Mouse (Mus musculus) stomach, embryonic 14.5 days (tissue): ENCODE measurements around the gene Ilkap. TPM values are rescaled to one million over a fixed set of nuclear protein-coding genes. Genes with fewer than 3 reads are reported as not detected.

Experiments
- ATAC-seq: fragments of 200-750 bp; cut with Nextera tagmentation; 2 replicates; pipeline ENCODE4 v1.8.0; 2017; ENCODE audit warnings: low read depth, moderate TSS enrichment; ENCODE audit not compliant: insufficient number of reproducible peaks, insufficient read depth, low FRiP score
- H3K27ac ChIP-seq: fragments of 300-500 bp; sonication (generic); 2 replicates; pipeline ENCODE4 v1.5.1; 2014; ENCODE audit warnings: mild to moderate bottlenecking, low read length, moderate library complexity, mixed read lengths
- H3K27me3 ChIP-seq: fragments of 300-500 bp; sonication (generic); 2 replicates; pipeline ENCODE4 v1.6.1; 2014; ENCODE audit warnings: low read length, control low read depth, mixed read lengths; ENCODE audit not compliant: control insufficient read depth, insufficient read depth
- H3K36me3 ChIP-seq: fragments of 300-500 bp; sonication (generic); 2 replicates; pipeline ENCODE4 v1.6.1; 2014; ENCODE audit warnings: mild to moderate bottlenecking, control low read depth, low read length, moderate library complexity, mixed read lengths; ENCODE audit not compliant: control insufficient read depth, insufficient read depth
- H3K4me1 ChIP-seq: fragments of 300-500 bp; sonication (generic); 2 replicates; pipeline ENCODE4 v1.6.1; 2014; ENCODE audit warnings: low read length, control low read depth, mixed read lengths; ENCODE audit not compliant: control insufficient read depth, insufficient read depth
- H3K4me2 ChIP-seq: fragments of 300-500 bp; sonication (generic); replicated peaks from 2 replicates; pipeline ENCODE4 v1.6.1; 2014; ENCODE audit warnings: low read depth, low read length, control low read depth
- H3K4me3 ChIP-seq: fragments of 300-500 bp; sonication (generic); 2 replicates; pipeline ENCODE4 v1.5.1; 2014; ENCODE audit warnings: low read depth, low read length, control low read depth
- H3K9ac ChIP-seq: fragments of 300-500 bp; sonication (generic); replicated peaks from 2 replicates; pipeline ENCODE4 v1.6.1; 2014; ENCODE audit warnings: low read depth, mild to moderate bottlenecking, control low read depth, low read length, moderate library complexity, mixed read lengths
- H3K9me3 ChIP-seq: fragments of 300-500 bp; sonication (generic); 2 replicates; pipeline ENCODE4 v1.6.1; 2016; ENCODE audit warnings: low read depth, low read length, control low read depth; ENCODE audit not compliant: control insufficient read depth
- WGBS: fragments of 180-500 bp; shearing (Covaris S2); extraction: QIAGEN DNeasy Blood & Tissue Kit; methylation state at CpG from one replicate; pipeline ENCODE4 v1.1.7; 2014; 5-methylcytosine and 5-hydroxymethylcytosine counted together
- polyA plus RNA-seq: library from polyadenylated mRNA; unstranded; fragments of >200 nt; fragmentation: Nextera tagmentation; extraction: Ambion mirVana; gene quantifications from 2 replicates; pipeline ENCODE4 v1.2.1, GENCODE M21; 2014

Ilkap gene
- polyA plus RNA-seq, 1 experiment from 2014 or later: 146 TPM

- no peak overlapping the region for H3K27ac ChIP-seq
- 76% methylated on average over 11 of the region's 11 CpGs for WGBS
These were observed 42.5 kb downstream of the Ilkap start for GRCm38 (mm10) chr1:91356105-91356504.

DNA sequence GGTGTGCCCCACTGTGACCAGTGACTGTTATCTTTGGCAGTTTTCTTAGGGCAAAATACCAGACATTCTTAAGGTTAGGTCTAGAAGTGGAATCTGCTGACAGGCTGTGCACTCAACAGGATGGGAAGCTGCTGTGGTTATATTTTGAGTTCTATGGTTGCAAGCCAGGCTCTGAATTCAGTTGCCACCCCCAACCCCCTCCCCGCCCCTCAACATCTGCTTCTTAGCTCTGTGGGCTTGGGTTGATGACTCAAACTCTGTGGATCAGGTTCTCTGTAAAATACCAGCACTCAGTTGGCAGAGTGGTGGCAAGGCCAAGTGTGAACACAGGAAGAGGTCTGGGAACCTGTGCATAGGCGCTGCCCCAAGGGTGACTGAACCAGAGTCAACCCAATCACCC is 46.3 kb downstream of the Ilkap start:
- Histone ChIP-seq H3K4me2 (no peak overlapping the region), H3K4me1 (no peaks in the 10 kb centered on the region), H3K27me3 (no peaks in the 10 kb centered on the region), H3K9me3 (no peaks in the 10 kb centered on the region), H3K27ac (no peak overlapping the region), H3K36me3 (no peaks in the 10 kb centered on the region), H3K4me3 (no peak overlapping the region), H3K9ac (no peak overlapping the region)
- ATAC-seq: no peak
- 82% methylated on average over 2 of the region's 2 CpGs for WGBS

More at GRCm38 (mm10) chr1:91356105-91356504, 42.5 kb downstream of the Ilkap start:
- H3K36me3 ChIP-seq: no peaks in the 10 kb centered on the region
- no peak overlapping the region for H3K4me2 ChIP-seq
- no peak overlapping the region for H3K4me3 ChIP-seq
- ATAC-seq: no peak
- H3K4me1 ChIP-seq: no peaks in the 10 kb centered on the region
- H3K27me3 ChIP-seq: no peaks in the 10 kb centered on the region
- H3K9me3 ChIP-seq: no peaks in the 10 kb centered on the region
- no peak overlapping the region for H3K9ac ChIP-seq

DNA sequence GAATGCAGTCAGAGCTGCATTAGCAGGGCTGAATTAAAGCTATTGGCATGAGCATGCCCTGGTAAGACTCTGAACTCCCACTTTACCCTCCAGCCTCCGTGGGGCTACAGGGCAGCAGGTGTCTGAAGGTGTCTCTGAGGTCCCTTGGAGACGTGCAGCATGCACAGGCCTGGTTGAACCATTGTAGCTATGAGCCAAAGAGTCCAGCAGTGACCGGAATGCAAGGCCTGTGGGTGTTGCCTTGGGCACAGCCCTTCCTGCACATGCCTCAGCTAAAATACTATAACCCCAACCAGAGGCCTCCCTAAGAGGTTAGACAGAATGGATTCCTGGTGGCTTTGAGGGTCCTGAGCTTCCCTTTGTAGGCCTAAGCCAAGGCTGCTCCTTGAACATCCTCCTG is 47.4 kb downstream of the Ilkap start:
- no peak for ATAC-seq

DNA sequence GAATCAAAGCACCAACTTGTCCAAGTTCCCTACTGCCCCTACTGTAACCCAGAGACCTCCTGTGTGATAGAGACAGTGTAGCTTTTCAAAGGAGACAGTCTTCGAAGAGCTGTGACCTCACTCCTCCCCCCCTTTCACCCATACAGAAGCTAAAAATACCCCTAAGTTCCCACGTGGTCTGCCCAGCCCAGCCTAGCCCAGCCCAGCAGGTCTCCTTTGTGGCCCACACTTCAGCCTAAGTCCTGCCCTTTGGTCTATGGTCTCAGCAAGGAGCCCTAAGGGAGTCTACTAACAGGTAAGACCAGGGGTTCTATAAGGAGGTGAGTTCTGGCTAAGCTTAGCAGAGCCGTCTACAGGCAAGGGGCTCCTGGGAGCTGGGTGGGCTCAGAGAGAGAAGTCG is 47.8 kb downstream of the Ilkap start, which contains the start of gene Klhl30:
TSS of gene Klhl30 (plus strand) at position 176 of the 400 bp plus-strand sequence.
- Histone ChIP-seq H3K4me1 (no peaks in the 10 kb centered on the region), H3K9ac (no peak within 1 kb of the TSS), H3K4me2 (no peak within 1 kb of the TSS), H3K4me3 (no peak within 1 kb of the TSS), H3K36me3 (no peaks in the 10 kb centered on the region), H3K27me3 (peaks cover 6% of the 10 kb centered on the region; the same call in 1 of the 2 replicates), H3K27ac (no peak within 1 kb of the TSS), H3K9me3 (no peaks in the 10 kb centered on the region)
- no peak for ATAC-seq
- 55% methylated on average over 4 of the region's 4 CpGs for WGBS

More for the DNA sequence above, 47.4 kb downstream of the Ilkap start:
- no peak overlapping the region for H3K4me3 ChIP-seq
- no peak overlapping the region for H3K27ac ChIP-seq
- no peak overlapping the region for H3K4me2 ChIP-seq
- peaks cover 2% of the 10 kb centered on the region; the same call in 1 of the 2 replicates for H3K27me3 ChIP-seq
- no peaks in the 10 kb centered on the region for H3K9me3 ChIP-seq
- 79% methylated on average over 3 of the region's 3 CpGs for WGBS
- no peaks in the 10 kb centered on the region for H3K36me3 ChIP-seq
- H3K4me1 ChIP-seq: no peaks in the 10 kb centered on the region
- H3K9ac ChIP-seq: no peak overlapping the region

GRCm38 (mm10) chr1:91346892-91347291 is 51.7 kb downstream of the Ilkap start:
- H3K9me3 ChIP-seq: no peaks in the 10 kb centered on the region
- peak; percentile 50; the same call in 1 of the 2 replicates for ATAC-seq
- no peak overlapping the region for H3K4me2 ChIP-seq
- H3K27ac ChIP-seq: no peak overlapping the region
- no peak overlapping the region for H3K4me3 ChIP-seq
- H3K27me3 ChIP-seq: peaks cover 31% of the 10 kb centered on the region
- 30% methylated on average over 3 of the region's 3 CpGs for WGBS
- peaks cover 10% of the 10 kb centered on the region; the same call in 1 of the 2 replicates for H3K4me1 ChIP-seq
- H3K9ac ChIP-seq: no peak overlapping the region
- no peaks in the 10 kb centered on the region for H3K36me3 ChIP-seq

- H3K9me3 ChIP-seq: no peaks in the 10 kb centered on the region
These were observed 53.5 kb downstream of the Ilkap start for GRCm38 (mm10) chr1:91344921-91345685.

DNA sequence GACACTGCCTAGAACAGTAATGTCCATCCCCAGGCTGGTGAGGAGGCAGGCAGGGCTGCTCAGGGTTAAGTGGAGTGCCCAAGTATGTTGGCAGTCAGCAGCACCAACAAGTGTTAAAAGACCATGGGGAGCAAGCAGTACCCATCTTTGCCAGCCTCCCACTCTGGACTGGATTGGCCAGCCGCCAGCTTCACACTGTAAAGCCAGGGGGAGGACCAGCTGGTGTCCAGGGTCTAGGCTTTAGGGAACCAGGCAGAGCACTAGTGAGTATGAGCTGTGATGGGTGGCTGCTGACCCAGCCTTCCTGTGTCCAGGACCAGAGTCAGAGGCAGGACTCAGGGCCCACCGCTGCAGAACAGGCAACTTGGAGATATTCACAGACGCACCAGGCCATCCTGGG is 54.6 kb downstream of the Ilkap start:
- no peak overlapping the region for H3K9ac ChIP-seq
- no peak overlapping the region for H3K4me3 ChIP-seq
- WGBS: 87% methylated on average over 3 of the region's 3 CpGs
- H3K36me3 ChIP-seq: no peaks in the 10 kb centered on the region
- H3K4me2 ChIP-seq: no peak overlapping the region
- no peak for ATAC-seq
- H3K27ac ChIP-seq: no peak overlapping the region
- peaks cover 31% of the 10 kb centered on the region for H3K27me3 ChIP-seq
- no peaks in the 10 kb centered on the region for H3K9me3 ChIP-seq
- H3K4me1 ChIP-seq: peaks cover 10% of the 10 kb centered on the region; the same call in 1 of the 2 replicates

More at GRCm38 (mm10) chr1:91344921-91345685, 53.5 kb downstream of the Ilkap start:
- H3K9ac ChIP-seq: no peak overlapping the region
- no peak for ATAC-seq
- peak overlapping the region; percentile 29 for H3K4me2 ChIP-seq
- H3K27me3 ChIP-seq: peaks cover 31% of the 10 kb centered on the region
- H3K4me1 ChIP-seq: peaks cover 10% of the 10 kb centered on the region; the same call in 1 of the 2 replicates
- H3K27ac ChIP-seq: no peak overlapping the region
- no peaks in the 10 kb centered on the region for H3K36me3 ChIP-seq
- 5% methylated on average over 68 of the region's 68 CpGs for WGBS
- peak overlapping the region; percentile 22 for H3K4me3 ChIP-seq

- no peaks in the 10 kb centered on the region for H3K9me3 ChIP-seq
- no peaks in the 10 kb centered on the region for H3K4me1 ChIP-seq
- no peak overlapping the region for H3K27ac ChIP-seq
- no peak overlapping the region for H3K9ac ChIP-seq
- no peak overlapping the region for H3K4me2 ChIP-seq
- H3K36me3 ChIP-seq: no peaks in the 10 kb centered on the region
- no peaks in the 10 kb centered on the region for H3K27me3 ChIP-seq
- 88% methylated on average over 7 of the region's 7 CpGs for WGBS
- no peak for ATAC-seq
- no peak overlapping the region for H3K4me3 ChIP-seq
These were observed 61.3 kb downstream of the Ilkap start for GRCm38 (mm10) chr1:91337355-91337754.
